Mouse (Mus musculus) cerebellum, adult 2 months (tissue): ENCODE measurements around the gene Adam11. TPM values are rescaled to one million over a fixed set of nuclear protein-coding genes. Genes with fewer than 3 reads are reported as not detected.

ENCODE experiments used
- DNase-seq, 2 experiments: peaks; one replicate each; pipeline ENCODE4 v3.0.0; 2021
- H3K27ac ChIP-seq: fragments of 200-500 bp; 2 replicates; pipeline ENCODE4 v1.5.1; 2012; ENCODE audit warnings: low read length, control low read depth, inconsistent platforms; ENCODE audit not compliant: insufficient read depth
- H3K27me3 ChIP-seq: fragments of 200-500 bp; 2 replicates; pipeline ENCODE4 v1.6.1; 2012; ENCODE audit warnings: inconsistent platforms, mild to moderate bottlenecking, low read length, moderate library complexity; ENCODE audit not compliant: control insufficient read depth, insufficient read depth
- H3K4me1 ChIP-seq: fragments of 200-500 bp; 2 replicates; pipeline ENCODE4 v1.6.1; 2011; ENCODE audit warnings: low read length; ENCODE audit not compliant: control insufficient read depth, insufficient read depth
- H3K4me3 ChIP-seq: fragments of 200-500 bp; replicated peaks from 2 replicates; pipeline ENCODE3; 2011; ENCODE audit warnings: mild to moderate bottlenecking, low read depth, low read length, control low read depth; ENCODE audit not compliant: insufficient read depth
- CTCF ChIP-seq: fragments of 200-500 bp; IDR thresholded peaks from 2 replicates; pipeline ENCODE4 v1.5.1; 2011; ENCODE audit warnings: low read depth, mild to moderate bottlenecking, control low read depth, low read length, moderate library complexity, borderline replicate concordance; ENCODE audit not compliant: insufficient read depth
- POLR2A ChIP-seq: fragments of 200-500 bp; IDR thresholded peaks from 2 replicates; pipeline ENCODE4 v1.6.1; 2011; ENCODE audit warnings: low read length, control low read depth, borderline replicate concordance; ENCODE audit not compliant: insufficient read depth
- WGBS: fragments of 180-500 bp; shearing (Covaris S2); methylation state at CpG from one replicate; pipeline ENCODE4 v1.1.7; 2018; 5-methylcytosine and 5-hydroxymethylcytosine counted together
- polyA plus RNA-seq: library from polyadenylated mRNA; depleted of rRNA; stranded (reverse); fragments of >200 nt; gene quantifications from 2 replicates; pipeline ENCODE4 v1.2.3, GENCODE M21; 2012

Gene Adam11
- polyA plus RNA-seq, 1 experiment: 207 TPM

DNA sequence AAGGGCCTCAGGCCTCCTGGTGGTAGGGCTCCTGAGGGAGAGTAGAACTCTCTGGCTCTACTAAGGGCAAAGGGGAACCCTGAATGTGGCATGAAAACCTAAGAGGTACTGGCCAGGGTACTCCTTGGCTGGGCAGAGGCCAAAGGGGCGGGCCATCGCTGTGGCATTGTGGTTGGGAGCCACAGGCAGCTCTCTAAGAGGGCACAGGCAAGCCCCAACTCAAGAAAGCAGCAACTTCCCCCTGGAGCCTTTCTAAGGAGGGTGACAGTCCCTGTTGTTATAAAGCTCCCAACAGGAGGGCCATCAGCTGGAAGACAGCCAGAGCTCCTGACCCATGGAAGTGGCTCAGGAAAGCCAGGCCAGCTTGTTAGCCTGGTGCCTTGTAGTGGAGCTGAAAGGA lies 2.3 kb upstream of the Adam11 start:
- Histone ChIP-seq H3K27me3 (no peaks in the 10 kb centered on the region), H3K27ac (no peak overlapping the region), H3K4me3 (no peak overlapping the region), H3K4me1 (peaks cover 32% of the 10 kb centered on the region)
- TF ChIP-seq POLR2A: no peak
- no peak for TF ChIP-seq CTCF
- DNase-seq: peak in 1 of 2 experiments; percentile 35
- WGBS: 82% methylated on average over 2 of the region's 2 CpGs

DNA sequence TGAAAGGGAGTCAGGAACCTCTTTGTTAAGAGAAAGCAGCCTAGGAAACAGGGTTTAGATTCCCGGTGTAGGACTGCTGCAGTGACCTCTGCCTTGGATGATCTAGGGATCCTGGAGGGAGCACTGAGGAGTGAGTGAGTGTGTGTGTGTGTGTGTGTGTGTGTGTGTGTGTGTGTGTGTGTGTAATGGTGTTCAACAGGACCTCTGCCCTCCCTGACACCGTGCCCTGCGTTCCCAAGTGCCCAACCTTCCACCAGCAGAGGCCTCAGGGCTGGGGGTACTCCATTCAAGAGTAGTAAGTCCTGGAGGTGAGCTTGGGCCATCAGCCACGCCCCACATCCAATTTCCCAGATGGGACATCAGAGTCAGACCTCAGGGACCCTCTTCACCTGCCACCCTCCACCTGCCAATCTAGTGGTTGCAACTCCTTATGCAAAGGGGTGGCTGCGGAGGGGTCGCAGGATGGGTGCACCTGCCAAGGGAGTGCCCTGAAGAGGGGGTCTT lies 382 bp upstream of the Adam11 start:
- DNase-seq: no peak
- TF ChIP-seq POLR2A (no peak), CTCF (no peak)
- Histone ChIP-seq H3K27me3 (no peaks in the 10 kb centered on the region), H3K4me3 (peak overlapping the region; percentile 73), H3K27ac (peak overlapping the region; percentile 84), H3K4me1 (peaks cover 35% of the 10 kb centered on the region)
- WGBS: 28% methylated on average over 6 of the region's 6 CpGs

DNA sequence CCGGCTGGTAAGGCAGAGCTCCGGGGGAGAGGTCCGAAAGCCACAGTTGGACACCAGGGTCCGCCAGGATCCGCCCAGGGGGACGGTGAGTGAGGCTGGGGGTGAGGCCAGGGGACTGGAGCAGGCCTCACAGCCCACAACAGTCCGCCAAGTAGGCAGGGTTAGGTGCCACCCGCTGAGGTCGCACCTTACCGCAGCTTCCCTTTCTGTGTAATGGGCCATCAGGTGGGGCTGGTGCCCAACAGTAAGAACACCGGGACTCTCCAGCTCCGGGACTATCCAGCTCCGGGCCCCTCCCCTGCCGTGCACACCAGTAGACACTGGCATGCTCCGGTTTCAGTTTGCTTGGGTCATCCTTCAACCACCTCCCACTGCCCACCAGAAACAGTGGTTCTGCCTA lies 1.0 kb downstream of the Adam11 start:
- Histone ChIP-seq H3K4me1 (peaks cover 40% of the 10 kb centered on the region), H3K4me3 (peak overlapping the region; percentile 73), H3K27me3 (no peaks in the 10 kb centered on the region), H3K27ac (peak overlapping the region; percentile 99)
- WGBS: 5% methylated on average over 15 of the region's 15 CpGs
- DNase-seq: peak; percentile 65 to 70
- TF ChIP-seq CTCF (no peak), POLR2A (no peak)

DNA sequence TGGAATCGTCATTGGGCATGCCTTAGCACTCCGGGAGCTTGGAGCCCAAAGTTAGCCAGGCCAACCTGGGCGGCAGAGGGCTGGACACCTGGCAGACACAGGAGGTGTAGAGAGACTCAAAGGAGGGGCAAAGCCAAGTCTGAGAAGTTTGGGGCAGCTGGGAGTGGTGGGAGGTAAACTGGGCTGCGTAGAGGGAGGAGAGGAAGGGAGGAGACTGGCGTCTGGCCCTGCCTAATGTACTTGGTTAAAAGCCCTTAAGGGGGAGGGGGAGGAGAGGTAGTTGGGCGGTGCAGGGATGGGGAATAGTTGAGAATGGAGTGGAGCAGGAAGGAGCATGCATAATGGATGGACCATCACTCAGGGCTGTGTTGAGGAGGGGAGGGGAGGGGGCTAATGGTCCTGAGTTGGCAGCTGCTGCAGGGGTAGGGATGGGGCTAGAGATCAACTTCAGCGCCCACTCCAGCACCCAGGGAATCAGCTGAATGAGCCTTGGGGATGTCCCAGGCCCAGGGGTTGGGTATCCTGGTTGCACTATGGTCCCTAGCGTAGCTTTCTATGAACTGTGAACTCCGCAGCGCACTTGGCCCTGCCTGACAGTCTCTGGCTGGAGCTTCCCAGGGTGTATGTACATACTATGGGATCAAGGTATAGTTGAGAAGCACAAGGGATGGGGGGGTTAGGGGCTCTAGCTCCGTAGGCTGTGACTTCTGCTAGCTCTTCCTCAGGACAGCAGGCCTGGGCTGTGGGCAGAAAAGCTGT lies 1.9 kb downstream of the Adam11 start:
- DNase-seq: peak; percentile 61 to 71
- H3K27me3 ChIP-seq: no peaks in the 10 kb centered on the region
- peak overlapping the region; percentile 32 for H3K27ac ChIP-seq
- TF ChIP-seq POLR2A (peak; percentile 21; the same call in 1 of the 2 replicates), CTCF (no peak)
- peak overlapping the region; percentile 73 for H3K4me3 ChIP-seq
- H3K4me1 ChIP-seq: peaks cover 48% of the 10 kb centered on the region
- 25% methylated on average over 11 of the region's 11 CpGs for WGBS

DNA sequence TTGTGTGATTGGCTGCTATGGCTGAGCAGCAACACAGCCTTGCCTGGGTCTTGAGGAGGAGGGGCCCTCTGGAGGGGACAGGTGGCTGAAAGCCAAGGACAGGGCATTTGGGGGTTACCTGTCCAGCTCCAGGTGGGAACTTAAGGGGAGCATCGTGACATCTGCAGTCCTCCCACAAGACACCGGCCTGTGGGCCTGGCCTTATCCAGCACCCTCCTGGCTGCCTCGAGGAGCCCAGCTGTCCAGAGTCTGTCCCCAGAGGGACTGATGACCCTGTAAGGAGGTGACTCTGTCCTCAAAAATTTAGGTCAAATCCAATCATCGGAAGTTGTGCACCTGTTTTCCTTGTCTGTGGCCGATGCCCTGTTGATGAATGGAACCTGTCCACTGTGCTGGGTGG lies 4.2 kb downstream of the Adam11 start:
- H3K27ac ChIP-seq: peak overlapping the region; percentile 32
- DNase-seq: peak in 1 of 2 experiments; percentile 45
- H3K4me1 ChIP-seq: peaks cover 64% of the 10 kb centered on the region
- no peak overlapping the region for H3K4me3 ChIP-seq
- TF ChIP-seq CTCF (no peak), POLR2A (no peak)
- 12% methylated on average over 5 of the region's 5 CpGs for WGBS
- no peaks in the 10 kb centered on the region for H3K27me3 ChIP-seq

DNA sequence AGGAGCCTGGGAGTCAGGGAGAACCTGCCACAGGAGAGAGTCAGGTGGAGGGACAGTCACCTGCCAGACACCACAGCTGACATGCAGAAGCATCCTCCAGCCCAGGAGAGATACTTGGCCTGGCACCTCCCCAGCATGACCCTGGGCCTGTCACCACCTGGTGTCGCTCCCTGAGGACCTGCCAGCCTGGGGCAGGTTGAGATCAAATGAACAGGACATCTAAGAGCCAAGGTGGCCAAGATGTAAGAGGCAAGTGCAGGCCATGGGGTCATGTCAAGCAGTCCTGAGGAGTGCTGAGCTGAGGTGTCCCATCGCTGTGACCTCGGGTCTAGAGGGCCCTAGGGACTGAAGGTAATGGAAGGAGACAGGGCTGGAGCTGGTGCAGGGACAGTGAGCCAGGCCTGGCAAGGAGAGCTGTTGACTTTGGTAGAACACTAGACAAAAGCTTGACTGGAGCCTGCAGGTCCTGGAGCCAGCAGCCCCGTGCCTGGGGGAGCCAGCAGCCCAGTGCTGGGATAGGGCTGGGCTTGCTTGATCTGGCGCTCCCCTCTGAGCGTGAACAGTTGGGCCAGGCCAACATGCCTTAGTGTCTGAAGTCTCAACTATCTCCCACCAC lies 5.9 kb downstream of the Adam11 start:
- TF ChIP-seq POLR2A (no peak), CTCF (no peak)
- Histone ChIP-seq H3K27me3 (no peaks in the 10 kb centered on the region), H3K4me1 (peaks cover 76% of the 10 kb centered on the region), H3K4me3 (no peak overlapping the region), H3K27ac (peak overlapping the region; percentile 67)
- 14% methylated on average over 6 of the region's 6 CpGs for WGBS
- peak; percentile 61 to 65 for DNase-seq

DNA sequence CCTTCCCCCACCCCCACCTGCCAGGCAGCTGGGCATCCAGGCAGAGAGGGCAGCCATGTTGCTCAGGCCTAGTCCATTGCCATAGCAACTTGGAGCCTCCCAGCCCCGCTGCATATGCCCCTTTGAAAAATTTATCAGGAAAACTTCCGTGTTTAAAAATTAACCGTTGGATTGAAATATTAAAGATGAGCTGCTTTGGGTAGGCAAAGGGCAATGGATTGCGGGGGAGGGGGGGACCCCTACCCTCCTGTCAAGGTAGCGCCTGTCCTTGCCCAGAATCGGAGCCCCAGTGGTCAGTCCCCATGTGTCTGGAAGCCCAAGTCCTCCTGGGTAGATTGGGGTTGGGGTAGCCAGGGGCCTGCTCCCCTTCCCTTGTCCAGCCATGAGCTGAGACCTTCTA lies 7.9 kb downstream of the Adam11 start:
- H3K27ac ChIP-seq: no peak overlapping the region
- H3K4me1 ChIP-seq: peaks cover 87% of the 10 kb centered on the region
- no peak for DNase-seq
- TF ChIP-seq CTCF (no peak), POLR2A (no peak)
- H3K4me3 ChIP-seq: no peak overlapping the region
- 80% methylated on average over 6 of the region's 6 CpGs for WGBS
- H3K27me3 ChIP-seq: no peaks in the 10 kb centered on the region
